ENCODE assay signal across 18 mouse cellular contexts in the genomic region with DNA sequence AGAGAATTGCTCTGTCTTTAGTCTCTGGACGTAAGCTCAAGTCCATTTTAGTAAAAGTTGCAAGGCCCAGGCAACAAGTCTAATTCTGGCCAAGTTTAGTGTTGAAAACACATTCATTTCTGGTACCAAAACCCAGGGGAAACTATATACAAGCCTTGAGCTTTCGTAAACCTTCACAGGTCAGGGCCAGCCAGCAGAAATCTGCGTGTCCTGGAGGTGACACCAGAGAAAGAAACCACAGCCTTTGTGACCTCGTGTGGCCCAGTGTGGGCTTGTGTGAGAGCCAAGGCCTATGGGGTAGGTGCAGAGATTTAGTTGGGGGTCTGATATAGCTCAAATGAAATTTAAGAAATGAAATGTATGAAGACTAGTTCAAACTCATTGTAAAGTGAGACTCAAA.
DNase-seq lines count a peak whose midpoint lies in the region; TF ChIP-seq lines count a peak whose summit lies in the region.
"Had no signal": no experiment of that assay in that cellular context is flagged by ENCODE, and none has a peak within 500 bp of the region (broad histone marks: within the 10 kb centered on the region; RNA-seq: fewer than 3 reads in every experiment).

No protein-coding gene starts in this region.

- peaks cover 16% of the 10 kb centered on the region; the same call in 1 of the 2 replicates for H3K4me1 ChIP-seq in spleen, adult 2 months (ENCODE audit: control insufficient read depth, insufficient read depth, insufficient read length)
- H3K4me1 ChIP-seq in embryonic facial prominence, embryonic 10.5 days, result peaks cover 6% of the 10 kb centered on the region
- H3K4me1 ChIP-seq: forebrain, embryonic 13.5 days; heart, embryonic 10.5 days; hindbrain, embryonic 13.5 days; midbrain, embryonic 15.5 days had no signal

- no peaks in the 10 kb centered on the region for H3K36me3 ChIP-seq in spleen, adult 2 months (ENCODE audit: control insufficient read depth, insufficient read depth, low read length)
- no peaks in the 10 kb centered on the region for H3K36me3 ChIP-seq in myocyte (ENCODE audit: control insufficient read depth, insufficient read depth)
- no peaks in the 10 kb centered on the region for H3K36me3 ChIP-seq in embryonic facial prominence, embryonic 10.5 days (replicated peaks)
- H3K36me3 ChIP-seq: heart, embryonic 10.5 days; hindbrain, embryonic 13.5 days; midbrain, embryonic 15.5 days had no signal

- TF ChIP-seq CTCF in spleen, adult 2 months (IDR thresholded peaks at IDR 0.05; ENCODE audit: extremely low read depth, insufficient read depth, insufficient read length, insufficient replicate concordance), result no peak

- no peak overlapping the region for H3ac ChIP-seq in myocyte (ENCODE audit: control insufficient read depth, insufficient read length)

- 79% methylated on average over 4 of the region's 4 CpGs for WGBS in spleen, adult 2 months
- 86% methylated on average over 4 of the region's 4 CpGs for WGBS in embryonic facial prominence, embryonic 10.5 days

- peaks cover 6% of the 10 kb centered on the region; the same call in 1 of the 2 replicates for H3K9me3 ChIP-seq in embryonic facial prominence, embryonic 10.5 days
- H3K9me3 ChIP-seq: midbrain, embryonic 15.5 days had no signal

- H3K27ac ChIP-seq in spleen, adult 2 months (ENCODE audit: insufficient read depth, low read length), result peak overlapping the region; percentile 48
- H3K27ac ChIP-seq in embryonic facial prominence, embryonic 10.5 days (replicated peaks), result no peak overlapping the region
- H3K27ac ChIP-seq: forebrain, embryonic 13.5 days; heart, embryonic 10.5 days; hindbrain, embryonic 13.5 days; midbrain, embryonic 15.5 days had no signal

- H3K27me3 ChIP-seq in spleen, adult 2 months (ENCODE audit: control insufficient read depth, insufficient read depth, low read length), result no peaks in the 10 kb centered on the region
- H3K27me3 ChIP-seq in myocyte (ENCODE audit: control insufficient read depth, insufficient read depth, insufficient read length), result no peaks in the 10 kb centered on the region
- H3K27me3 ChIP-seq in embryonic facial prominence, embryonic 10.5 days (replicated peaks; ENCODE audit: low read depth, poor library complexity, severe bottlenecking), result no peaks in the 10 kb centered on the region
- H3K27me3 ChIP-seq: forebrain, embryonic 13.5 days; midbrain, embryonic 15.5 days had no signal

- no peak for TF ChIP-seq POLR2A in spleen, adult 2 months (IDR thresholded peaks at IDR 0.05; ENCODE audit: low read depth, low read length)
- TF ChIP-seq POLR2A in myocyte (IDR thresholded peaks at IDR 0.05; ENCODE audit: insufficient read length, low read depth), result no peak

- H3K4me2 ChIP-seq in myocyte (ENCODE audit: low read depth), result peak overlapping the region; percentile 53
- H3K4me2 ChIP-seq: forebrain, embryonic 13.5 days; hindbrain, embryonic 13.5 days; midbrain, embryonic 15.5 days had no signal

- H3K4me3 ChIP-seq in spleen, adult 2 months (ENCODE audit: extremely low read depth, insufficient read depth, insufficient read length), result no peak overlapping the region
- no peak overlapping the region for H3K4me3 ChIP-seq in myocyte
- H3K4me3 ChIP-seq in embryonic facial prominence, embryonic 10.5 days, result no peak overlapping the region
- H3K4me3 ChIP-seq: forebrain, embryonic 13.5 days; heart, embryonic 10.5 days; hindbrain, embryonic 13.5 days; midbrain, embryonic 15.5 days had no signal

- no peaks in the 10 kb centered on the region for H3K79me2 ChIP-seq in myocyte (ENCODE audit: control insufficient read depth, insufficient read depth)

- DNase-seq in gastrocnemius, postnatal 10 days, result peak; percentile 1
- no peak for DNase-seq in gastrocnemius, adult 18-20 months (ENCODE audit: low spot score)
- no peak for DNase-seq in spleen, adult 2 months (ENCODE audit: low read depth in 1 of 2, low spot score in 2 of 2)
- DNase-seq in spleen, postnatal 4 days (ENCODE audit: low spot score in 2 of 2), result no peak
- DNase-seq in adipocyte (ENCODE audit: low spot score), result peak; percentile 9
- DNase-seq in embryonic facial prominence, embryonic 10.5 days (ENCODE audit: low spot score), result no peak
- DNase-seq: cerebellum, adult 11-12 months; cerebellum, postnatal 36 days; heart, postnatal 10 days; kidney, adult 2 months; lung, adult 2 months; retina, postnatal 1 day; right cerebral cortex, postnatal 4 days had no signal

TF ChIP-seq in myocyte, 11 proteins besides CTCF, POLR2A, EP300 and RAD21:
- TF ChIP-seq POLR2AphosphoS2 (IDR thresholded peaks at IDR 0.05; ENCODE audit: insufficient read length, low read depth) (no peak), REST (IDR thresholded peaks at IDR 0.05; ENCODE audit: insufficient read depth, insufficient read length) (no peak), E2F4 (IDR thresholded peaks at IDR 0.05; ENCODE audit: insufficient read depth) (no peak), CEBPB (IDR thresholded peaks at IDR 0.05; ENCODE audit: insufficient read depth, poor library complexity, severe bottlenecking) (no peak), USF1 (IDR thresholded peaks at IDR 0.05; ENCODE audit: low read depth) (no peak), TCF12 (IDR thresholded peaks at IDR 0.05; ENCODE audit: insufficient read depth, poor library complexity, severe bottlenecking) (no peak), SRF (IDR thresholded peaks at IDR 0.05; ENCODE audit: control insufficient read depth, insufficient read length, low read depth) (no peak), MYOG (IDR thresholded peaks at IDR 0.05; ENCODE audit: control insufficient read depth in 1 of 3, insufficient read depth in 1 of 3, insufficient read length in 2 of 3, low read depth in 2 of 3) (no peak), MYOD1 (IDR thresholded peaks at IDR 0.05; ENCODE audit: control insufficient read depth in 1 of 3, insufficient read length in 2 of 3, low read depth in 2 of 3) (no peak)

Comparison
In these comparisons a context has a peak if more than half of its experiments do, and no peak if none do; other contexts are left out.
1. DNase-seq: peak in gastrocnemius, postnatal 10 days (single experiment) and adipocyte (single experiment); none in gastrocnemius, adult 18-20 months (single experiment), spleen, adult 2 months (0 of 2), spleen, postnatal 4 days (0 of 2) and embryonic facial prominence, embryonic 10.5 days (single experiment).